Mouse (Mus musculus) liver, embryonic 14.5 days (tissue): Measurements from ENCODE around the gene Pcsk5. TPM values are rescaled to one million over a fixed set of nuclear protein-coding genes. Genes with fewer than 3 reads are reported as not detected.
A peak's percentile ranks its signal among the peaks of the same experiment; 100 is the strongest.

Experiments
- ATAC-seq: fragments of 200-750 bp; cut with Nextera tagmentation; 2 replicates; pipeline ENCODE4 v1.8.0; 2017; ENCODE audit warnings: moderate number of reproducible peaks, mild to moderate bottlenecking, moderate library complexity; ENCODE audit not compliant: insufficient read depth
- DNase-seq, 3 experiments: peaks; one replicate each; pipeline ENCODE4 v3.0.0-alpha.2; 2012 to 2013; ENCODE audit warnings: low read depth in 3 of 3, low spot score in 3 of 3
- H3K27ac ChIP-seq: fragments of 300-500 bp; sonication (generic); 2 replicates; pipeline ENCODE4 v1.5.1; 2014; ENCODE audit warnings: moderate library complexity, mild to moderate bottlenecking, control low read depth, inconsistent platforms
- H3K27me3 ChIP-seq: fragments of 300-500 bp; sonication (generic); 2 replicates; pipeline ENCODE4 v1.6.1; 2014; ENCODE audit warnings: mild to moderate bottlenecking, low read length, moderate library complexity; ENCODE audit not compliant: control insufficient read depth, insufficient read depth
- H3K36me3 ChIP-seq: fragments of 300-500 bp; sonication (generic); replicated peaks from 2 replicates; pipeline ENCODE4 v1.6.1; 2014; ENCODE audit warnings: low read depth; ENCODE audit not compliant: control insufficient read depth, insufficient read depth
- H3K4me1 ChIP-seq, 2 experiments: fragments of 200-500 bp in 1 of 2; fragments of 300-500 bp in 1 of 2; sonication (generic) in 1 of 2; replicated peaks; 2 replicates each; pipeline ENCODE4 v1.6.1; 2012 to 2014; ENCODE audit warnings: antibody characterized with exemption in 1 of 2, inconsistent platforms in 1 of 2, low read length in 1 of 2; ENCODE audit not compliant: control insufficient read depth in 2 of 2, insufficient read depth in 2 of 2
- H3K4me2 ChIP-seq: fragments of 300-500 bp; sonication (generic); 2 replicates; pipeline ENCODE4 v1.6.1; 2014; ENCODE audit warnings: low read depth, mild to moderate bottlenecking, control low read depth, moderate library complexity
- H3K4me3 ChIP-seq, 2 experiments: fragments of 200-500 bp in 1 of 2; fragments of 300-500 bp in 1 of 2; sonication (generic) in 1 of 2; 2 replicates each; pipeline ENCODE4 v1.5.1; 2012 to 2014; ENCODE audit warnings: low read depth in 2 of 2, low read length in 2 of 2, mild to moderate bottlenecking in 2 of 2, control low read depth in 1 of 2, inconsistent platforms in 1 of 2, moderate library complexity in 1 of 2; ENCODE audit not compliant: insufficient read depth in 1 of 2
- H3K9ac ChIP-seq: fragments of 300-500 bp; sonication (generic); replicated peaks from 2 replicates; pipeline ENCODE4 v1.6.1; 2014; ENCODE audit warnings: mild to moderate bottlenecking, control low read depth, moderate library complexity
- H3K9me3 ChIP-seq: fragments of 300-500 bp; sonication (generic); 2 replicates; pipeline ENCODE4 v1.6.1; 2016; ENCODE audit warnings: low read length, mixed read lengths; ENCODE audit not compliant: control insufficient read depth
- CTCF ChIP-seq: IDR thresholded peaks from 2 replicates; pipeline ENCODE4 v1.5.1; 2016; ENCODE audit warnings: antibody characterized with exemption, low read depth, control low read depth
- EP300 ChIP-seq: IDR thresholded peaks from 2 replicates; pipeline ENCODE4 v1.6.1; 2016; ENCODE audit warnings: antibody characterized with exemption, low read depth
- WGBS: fragments of 180-500 bp; shearing (Covaris S2); extraction: QIAGEN DNeasy Blood & Tissue Kit; methylation state at CpG from one replicate; pipeline ENCODE4 v1.1.7; 2014; ENCODE audit not compliant: insufficient replicate concordance; 5-methylcytosine and 5-hydroxymethylcytosine counted together
- polyA plus RNA-seq, 2 experiments: library from polyadenylated mRNA; depleted of rRNA in 1 of 2; stranded (reverse) in 1 of 2; unstranded in 1 of 2; fragments of >200 nt; fragmentation: Nextera tagmentation in 1 of 2; extraction: Ambion mirVana in 1 of 2; gene quantifications; 2 replicates each; pipeline versions ENCODE4 v1.2.1 to v1.2.3; 2012 to 2014

The Pcsk5 gene
- polyA plus RNA-seq, 2 experiments, result 0.58 to 0.61 TPM

DNA sequence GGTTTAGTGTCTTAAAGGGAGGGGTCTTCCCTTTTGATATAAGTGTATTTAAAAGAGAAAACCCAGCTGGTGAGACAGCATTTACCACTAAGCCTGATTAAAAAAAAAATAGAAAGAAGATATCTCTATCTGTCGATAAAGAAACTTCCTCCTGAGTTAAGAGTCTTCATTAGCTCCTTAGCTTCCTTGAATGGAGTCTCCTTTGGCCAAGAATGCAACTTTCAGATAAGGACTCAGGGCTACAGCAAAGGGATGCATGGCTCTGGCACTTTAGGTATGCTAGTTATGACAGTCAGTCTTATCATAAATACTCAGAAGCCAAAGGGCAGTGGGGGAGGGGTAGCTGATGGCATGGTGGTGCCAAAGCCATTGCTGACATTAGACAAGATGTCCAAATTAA lies 2.4 kb upstream of the Pcsk5 start:
- TF ChIP-seq EP300, result no peak
- TF ChIP-seq CTCF, result no peak
- Histone ChIP-seq H3K27ac (no peak overlapping the region), H3K9me3 (no peaks in the 10 kb centered on the region), H3K36me3 (no peaks in the 10 kb centered on the region), H3K9ac (no peak overlapping the region), H3K4me3 (no peak overlapping the region), H3K27me3 (peaks cover 31% of the 10 kb centered on the region), H3K4me2 (no peak overlapping the region), H3K4me1 (no peaks in the 10 kb centered on the region)
- 8% methylated on average over 1 of the region's 1 CpGs for WGBS
- ATAC-seq, result no peak; the same call in 1 of the 2 replicates
- DNase-seq, result no peak

DNA sequence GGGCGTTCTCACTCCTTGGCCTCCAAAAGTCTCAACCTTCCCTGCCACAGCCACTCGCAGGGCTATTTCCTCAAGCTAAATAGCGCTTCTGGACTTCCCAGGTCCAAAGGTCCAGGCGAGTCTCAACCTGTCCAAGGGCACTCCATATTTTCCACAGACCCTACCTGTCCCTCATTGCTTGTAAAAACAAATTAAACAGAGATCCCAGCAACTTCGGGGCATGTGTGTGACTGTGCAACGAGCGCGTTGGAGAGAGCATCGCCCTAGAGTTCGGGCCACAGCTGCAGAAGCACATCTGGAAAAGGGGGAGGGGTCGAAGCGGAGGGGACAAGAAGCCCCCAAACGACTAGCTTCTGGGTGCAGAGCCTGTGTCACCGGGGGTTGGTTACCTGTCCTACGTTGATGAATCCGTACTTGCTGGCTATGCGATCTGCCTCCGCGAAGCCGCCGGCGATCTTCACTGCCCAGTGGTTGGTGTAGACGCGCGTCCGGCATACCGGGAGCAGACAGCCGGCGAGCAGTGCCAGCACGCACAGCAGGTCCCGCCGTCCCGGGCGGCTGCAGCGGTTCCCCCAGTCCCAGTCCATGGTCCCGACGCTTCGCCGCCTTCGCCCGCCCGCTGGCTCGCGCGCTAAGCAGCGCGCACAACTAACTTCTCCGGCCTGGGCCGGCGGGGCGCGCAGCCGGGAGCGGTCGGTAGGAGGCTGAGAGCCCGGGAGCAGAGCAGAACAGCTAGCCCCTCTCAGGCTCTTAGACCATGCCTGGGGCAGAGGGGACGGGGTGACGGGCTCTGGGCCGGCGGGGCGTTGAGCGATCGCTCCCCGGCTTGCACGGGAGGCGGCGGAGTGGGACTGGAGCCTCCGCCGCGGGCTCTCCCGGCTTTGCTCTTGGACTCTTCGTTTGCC lies 614 bp downstream of the Pcsk5 start:
- H3K4me3 ChIP-seq, result peak overlapping the region; percentile 43 to 48
- H3K36me3 ChIP-seq, result no peaks in the 10 kb centered on the region
- H3K9me3 ChIP-seq, result no peaks in the 10 kb centered on the region
- peak overlapping the region; percentile 61 for H3K4me2 ChIP-seq
- 1% methylated on average over 72 of the region's 72 CpGs for WGBS
- no peak overlapping the region for H3K27ac ChIP-seq
- DNase-seq (no peak), ATAC-seq (peak; percentile 59)
- no peaks in the 10 kb centered on the region for H3K4me1 ChIP-seq
- H3K9ac ChIP-seq, result no peak overlapping the region
- H3K27me3 ChIP-seq, result peaks cover 31% of the 10 kb centered on the region
- TF ChIP-seq CTCF (no peak), EP300 (no peak)

DNA sequence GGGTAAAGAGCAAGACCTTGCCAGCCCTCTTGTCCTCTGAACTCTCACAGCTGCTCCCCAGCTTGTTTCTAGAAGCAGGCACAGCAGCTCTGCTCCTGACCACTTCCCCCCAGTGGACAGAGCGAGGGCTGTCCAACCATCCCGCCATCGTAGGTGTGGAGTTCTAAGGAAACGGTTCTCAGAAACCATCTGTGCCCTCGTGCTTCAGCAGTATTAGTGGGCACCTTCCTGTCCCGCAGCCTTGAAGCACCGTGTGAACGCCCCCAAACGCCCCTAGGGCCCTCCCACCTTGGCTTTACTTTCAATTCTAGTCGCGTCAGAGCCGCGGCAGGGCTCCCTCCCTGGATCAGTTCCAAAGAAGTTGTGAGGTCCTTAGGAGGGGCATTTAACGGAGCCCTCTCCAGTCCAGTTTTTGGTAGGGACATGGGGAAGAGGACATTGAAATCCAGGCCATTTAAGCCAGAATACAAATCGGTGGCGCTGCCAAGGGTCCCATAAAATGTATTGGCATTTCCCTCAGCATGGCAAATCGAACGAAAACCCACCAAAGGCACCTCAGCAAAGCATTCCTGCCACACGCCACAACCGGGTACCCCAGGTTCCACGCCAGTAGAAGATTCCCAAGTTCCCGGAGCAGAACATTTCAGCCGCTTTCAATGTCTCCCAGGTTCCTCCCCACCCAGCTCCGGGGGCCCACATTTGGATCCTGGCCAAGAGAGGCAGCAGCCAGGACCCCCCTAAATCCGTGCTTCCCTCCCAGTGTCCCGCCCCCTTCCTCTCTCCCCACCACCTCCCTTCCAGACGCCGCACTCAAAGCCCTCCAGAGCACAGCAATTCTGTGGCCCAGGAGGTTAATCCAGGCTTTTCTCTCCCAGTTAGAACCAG lies 1.5 kb downstream of the Pcsk5 start:
- no peak for ATAC-seq
- Histone ChIP-seq H3K9me3 (no peaks in the 10 kb centered on the region), H3K27me3 (peaks cover 31% of the 10 kb centered on the region), H3K27ac (no peak overlapping the region), H3K4me2 (peak overlapping the region; percentile 61), H3K4me3 (peak overlapping the region; percentile 43 to 48), H3K9ac (no peak overlapping the region), H3K4me1 (no peaks in the 10 kb centered on the region), H3K36me3 (no peaks in the 10 kb centered on the region)
- TF ChIP-seq EP300 (no peak), CTCF (peak; percentile 38; the same call in 1 of the 2 replicates)
- WGBS, result 1% methylated on average over 27 of the region's 28 CpGs
- DNase-seq, result no peak

DNA sequence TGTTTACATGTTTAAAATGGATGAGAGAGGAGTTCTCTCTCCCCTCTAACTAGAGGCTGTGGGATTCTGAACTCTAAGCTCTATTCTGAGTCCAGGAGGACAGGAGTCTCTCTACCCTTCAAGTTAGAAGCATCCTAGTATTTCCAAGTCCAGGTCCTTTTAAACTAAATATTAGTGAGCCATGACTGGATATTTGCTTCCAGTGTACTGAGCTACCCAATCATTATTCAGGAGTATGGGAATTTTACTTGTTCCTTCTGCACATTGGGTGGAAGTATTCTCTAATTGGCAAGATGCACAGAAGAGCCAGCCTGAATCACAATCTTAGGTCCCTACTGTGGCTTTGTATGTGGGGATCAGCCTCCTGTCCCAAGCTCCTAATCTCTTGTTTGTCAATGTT lies 2.5 kb downstream of the Pcsk5 start:
- ATAC-seq (no peak), DNase-seq (no peak)
- Histone ChIP-seq H3K27ac (no peak overlapping the region), H3K36me3 (no peaks in the 10 kb centered on the region), H3K9me3 (no peaks in the 10 kb centered on the region), H3K4me1 (no peaks in the 10 kb centered on the region), H3K4me3 (no peak overlapping the region), H3K9ac (no peak overlapping the region), H3K27me3 (peaks cover 31% of the 10 kb centered on the region), H3K4me2 (no peak overlapping the region)
- TF ChIP-seq CTCF, result no peak
- TF ChIP-seq EP300, result no peak

DNA sequence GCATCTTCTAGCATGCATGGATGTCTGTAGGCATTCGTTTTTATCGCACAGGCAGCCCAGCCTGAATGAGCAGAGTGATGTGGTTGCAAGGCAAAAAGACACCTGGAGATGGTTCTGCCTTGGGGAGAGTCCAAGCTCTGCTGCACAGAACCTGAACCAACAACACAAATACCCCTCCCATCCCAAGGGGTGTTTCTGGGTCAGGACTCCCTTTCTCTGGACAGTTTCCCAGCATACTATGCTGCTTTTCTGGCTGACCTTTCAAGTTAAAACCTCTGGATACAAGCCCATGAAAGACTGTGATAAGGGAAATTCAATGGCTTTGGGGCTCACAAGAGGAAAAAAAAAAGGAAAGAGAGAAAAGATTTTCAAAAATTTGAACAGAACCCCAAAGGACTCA lies 6.1 kb downstream of the Pcsk5 start:
- H3K36me3 ChIP-seq, result no peaks in the 10 kb centered on the region
- H3K27ac ChIP-seq, result no peak overlapping the region
- WGBS, result 71% methylated on average over 2 of the region's 2 CpGs
- ATAC-seq (no peak), DNase-seq (no peak)
- no peak overlapping the region for H3K9ac ChIP-seq
- H3K4me1 ChIP-seq, result no peaks in the 10 kb centered on the region
- no peak overlapping the region for H3K4me2 ChIP-seq
- no peak for TF ChIP-seq CTCF
- no peak for TF ChIP-seq EP300
- no peaks in the 10 kb centered on the region for H3K9me3 ChIP-seq
- H3K27me3 ChIP-seq, result peaks cover 11% of the 10 kb centered on the region
- no peak overlapping the region for H3K4me3 ChIP-seq
